Mouse (Mus musculus): ENCODE data around the gene Vps13d. TPM values are rescaled to one million over a fixed set of nuclear protein-coding genes. Genes with fewer than 3 reads are reported as not detected.

Vps13d gene
- polyA plus RNA-seq, 1 experiment from 2014 or later, result 8.8 TPM

- WGBS, result 87% methylated on average over 5 of the region's 5 CpGs
- no peak overlapping the region for H3K9ac ChIP-seq
- no peaks in the 10 kb centered on the region for H3K36me3 ChIP-seq
- H3K27ac ChIP-seq (replicated peaks), result no peak overlapping the region
- H3K9me3 ChIP-seq (replicated peaks), result no peaks in the 10 kb centered on the region
- H3K4me1 ChIP-seq, result peaks cover 3% of the 10 kb centered on the region; the same call in 1 of the 2 replicates
- H3K4me2 ChIP-seq (replicated peaks), result no peak overlapping the region
- ATAC-seq (ENCODE audit: insufficient number of reproducible peaks, low FRiP score, low TSS enrichment, low read depth), result no peak
- no peaks in the 10 kb centered on the region for H3K27me3 ChIP-seq
- H3K4me3 ChIP-seq (replicated peaks), result no peak overlapping the region
Measured at GRCm38 (mm10) chr4:145210564-145210963, 15.8 kb upstream of the Vps13d start.

- Histone ChIP-seq H3K9me3 (replicated peaks) (no peaks in the 10 kb centered on the region), H3K4me2 (replicated peaks) (no peak overlapping the region), H3K9ac (no peak overlapping the region), H3K36me3 (no peaks in the 10 kb centered on the region), H3K27ac (replicated peaks) (no peak overlapping the region), H3K4me3 (replicated peaks) (no peak overlapping the region), H3K27me3 (no peaks in the 10 kb centered on the region), H3K4me1 (peaks cover 3% of the 10 kb centered on the region; the same call in 1 of the 2 replicates)
- ATAC-seq (ENCODE audit: insufficient number of reproducible peaks, low FRiP score, low TSS enrichment, low read depth), result no peak
- 23% methylated on average over 5 of the region's 5 CpGs for WGBS
Measured at GRCm38 (mm10) chr4:145209690-145210088, 14.9 kb upstream of the Vps13d start.

GRCm38 (mm10) chr4:145209076-145209689 is 14.4 kb upstream of the Vps13d start:
- H3K27me3 ChIP-seq, result no peaks in the 10 kb centered on the region
- H3K4me1 ChIP-seq, result peaks cover 3% of the 10 kb centered on the region; the same call in 1 of the 2 replicates
- H3K36me3 ChIP-seq, result no peaks in the 10 kb centered on the region
- no peak overlapping the region for H3K4me3 ChIP-seq (replicated peaks)
- no peak overlapping the region for H3K27ac ChIP-seq (replicated peaks)
- H3K9me3 ChIP-seq (replicated peaks), result no peaks in the 10 kb centered on the region
- no peak overlapping the region for H3K9ac ChIP-seq
- no peak for ATAC-seq (ENCODE audit: insufficient number of reproducible peaks, low FRiP score, low TSS enrichment, low read depth)
- no peak overlapping the region for H3K4me2 ChIP-seq (replicated peaks)
- 70% methylated on average over 6 of the region's 6 CpGs for WGBS

- Histone ChIP-seq H3K27me3 (no peaks in the 10 kb centered on the region), H3K9me3 (replicated peaks) (no peaks in the 10 kb centered on the region), H3K9ac (no peak overlapping the region), H3K4me2 (replicated peaks) (no peak overlapping the region), H3K27ac (replicated peaks) (no peak overlapping the region), H3K36me3 (no peaks in the 10 kb centered on the region), H3K4me3 (replicated peaks) (no peak overlapping the region), H3K4me1 (peaks cover 3% of the 10 kb centered on the region; the same call in 1 of the 2 replicates)
- 62% methylated on average over 3 of the region's 3 CpGs for WGBS
- ATAC-seq (ENCODE audit: insufficient number of reproducible peaks, low FRiP score, low TSS enrichment, low read depth), result no peak
Measured at GRCm38 (mm10) chr4:145207718-145208371, 13.0 kb upstream of the Vps13d start.

GRCm38 (mm10) chr4:145204779-145205178 is 10.0 kb upstream of the Vps13d start:
- Histone ChIP-seq H3K27ac (replicated peaks) (no peak overlapping the region), H3K4me2 (replicated peaks) (no peak overlapping the region), H3K36me3 (no peaks in the 10 kb centered on the region), H3K9ac (no peak overlapping the region), H3K27me3 (no peaks in the 10 kb centered on the region), H3K9me3 (replicated peaks) (no peaks in the 10 kb centered on the region), H3K4me3 (replicated peaks) (no peak overlapping the region), H3K4me1 (peaks cover 6% of the 10 kb centered on the region; the same call in 1 of the 2 replicates)
- ATAC-seq (ENCODE audit: insufficient number of reproducible peaks, low FRiP score, low TSS enrichment, low read depth), result no peak
- 84% methylated on average over 8 of the region's 8 CpGs for WGBS

- 70% methylated on average over 2 of the region's 2 CpGs for WGBS
- no peak for ATAC-seq (ENCODE audit: insufficient number of reproducible peaks, low FRiP score, low TSS enrichment, low read depth)
- H3K27ac ChIP-seq (replicated peaks), result no peak overlapping the region
Measured at GRCm38 (mm10) chr4:145203305-145203704, 8.5 kb upstream of the Vps13d start.

GRCm38 (mm10) chr4:145201424-145201823 is 6.6 kb upstream of the Vps13d start:
- Histone ChIP-seq H3K4me2 (replicated peaks) (no peak overlapping the region), H3K4me1 (0 out of 2 replicates have a peak, but pooled peaks cover 4% of the 10 kb centered on the region), H3K27me3 (no peaks in the 10 kb centered on the region), H3K27ac (replicated peaks) (no peak overlapping the region), H3K36me3 (no peaks in the 10 kb centered on the region), H3K9me3 (replicated peaks) (no peaks in the 10 kb centered on the region), H3K4me3 (replicated peaks) (no peak overlapping the region), H3K9ac (no peak overlapping the region)
- WGBS, result 57% methylated on average over 3 of the region's 3 CpGs
- no peak for ATAC-seq (ENCODE audit: insufficient number of reproducible peaks, low FRiP score, low TSS enrichment, low read depth)

More at GRCm38 (mm10) chr4:145203305-145203704, 8.5 kb upstream of the Vps13d start:
- Histone ChIP-seq H3K9ac (no peak overlapping the region), H3K27me3 (no peaks in the 10 kb centered on the region), H3K4me2 (replicated peaks) (no peak overlapping the region), H3K9me3 (replicated peaks) (no peaks in the 10 kb centered on the region), H3K4me3 (replicated peaks) (no peak overlapping the region), H3K4me1 (0 out of 2 replicates have a peak, but pooled peaks cover 4% of the 10 kb centered on the region), H3K36me3 (no peaks in the 10 kb centered on the region)

GRCm38 (mm10) chr4:145199982-145200699 is 5.3 kb upstream of the Vps13d start:
- H3K4me1 ChIP-seq, result 0 out of 2 replicates have a peak, but pooled peaks cover 6% of the 10 kb centered on the region
- H3K36me3 ChIP-seq, result no peaks in the 10 kb centered on the region
- H3K27ac ChIP-seq (replicated peaks), result no peak overlapping the region
- no peaks in the 10 kb centered on the region for H3K9me3 ChIP-seq (replicated peaks)
- no peak overlapping the region for H3K4me3 ChIP-seq (replicated peaks)
- 25% methylated on average over 11 of the region's 11 CpGs for WGBS
- H3K4me2 ChIP-seq (replicated peaks), result no peak overlapping the region
- H3K27me3 ChIP-seq, result no peaks in the 10 kb centered on the region
- H3K9ac ChIP-seq, result no peak overlapping the region
- no peak for ATAC-seq (ENCODE audit: insufficient number of reproducible peaks, low FRiP score, low TSS enrichment, low read depth)

GRCm38 (mm10) chr4:145196586-145196985 is 1.8 kb upstream of the Vps13d start:
- Histone ChIP-seq H3K4me3 (replicated peaks) (no peak overlapping the region), H3K9ac (no peak overlapping the region), H3K27me3 (no peaks in the 10 kb centered on the region), H3K4me1 (peaks cover 27% of the 10 kb centered on the region), H3K9me3 (replicated peaks) (no peaks in the 10 kb centered on the region), H3K4me2 (replicated peaks) (no peak overlapping the region), H3K36me3 (no peaks in the 10 kb centered on the region), H3K27ac (replicated peaks) (no peak overlapping the region)
- 78% methylated on average over 4 of the region's 4 CpGs for WGBS
- no peak for ATAC-seq (ENCODE audit: insufficient number of reproducible peaks, low FRiP score, low TSS enrichment, low read depth)

GRCm38 (mm10) chr4:145195172-145195571 is 367 bp upstream of the Vps13d start:
- H3K27me3 ChIP-seq, result no peaks in the 10 kb centered on the region
- 21% methylated on average over 5 of the region's 5 CpGs for WGBS
- H3K4me2 ChIP-seq (replicated peaks), result peak overlapping the region; percentile 87; the same call in 1 of the 2 replicates
- no peak overlapping the region for H3K27ac ChIP-seq (replicated peaks)
- peak overlapping the region; percentile 94 for H3K4me3 ChIP-seq (replicated peaks)
- H3K9me3 ChIP-seq (replicated peaks), result no peaks in the 10 kb centered on the region
- peaks cover 24% of the 10 kb centered on the region for H3K4me1 ChIP-seq
- no peak overlapping the region for H3K9ac ChIP-seq
- H3K36me3 ChIP-seq, result no peaks in the 10 kb centered on the region
- ATAC-seq (ENCODE audit: insufficient number of reproducible peaks, low FRiP score, low TSS enrichment, low read depth), result no peak; the same call in 1 of the 2 replicates

- peak overlapping the region; percentile 65 for H3K27ac ChIP-seq (replicated peaks)
- WGBS, result 0% methylated on average over 10 of the region's 10 CpGs
- peak overlapping the region; percentile 94 for H3K4me3 ChIP-seq (replicated peaks)
- no peaks in the 10 kb centered on the region for H3K27me3 ChIP-seq
- peak overlapping the region; percentile 80 for H3K9ac ChIP-seq
- peak; percentile 37; the same call in 1 of the 2 replicates for ATAC-seq (ENCODE audit: insufficient number of reproducible peaks, low FRiP score, low TSS enrichment, low read depth)
- peaks cover 7% of the 10 kb centered on the region; the same call in 1 of the 2 replicates for H3K36me3 ChIP-seq
- peak overlapping the region; percentile 87 for H3K4me2 ChIP-seq (replicated peaks)
- H3K4me1 ChIP-seq, result peaks cover 23% of the 10 kb centered on the region
- no peaks in the 10 kb centered on the region for H3K9me3 ChIP-seq (replicated peaks)
Measured at GRCm38 (mm10) chr4:145193991-145194511, 754 bp downstream of the Vps13d start.
